Mouse (Mus musculus) Patski (cell line): ENCODE results near the gene Lrrtm3. TPM values are rescaled to one million over a fixed set of nuclear protein-coding genes. Genes with fewer than 3 reads are reported as not detected.
A peak's percentile ranks its signal among the peaks of the same experiment; 100 is the strongest.

ENCODE experiments used
- ATAC-seq: fragments of 100-300 bp; one replicate; pipeline ENCODE4 v1.8.0; 2021
- CTCF ChIA-PET: fragments of 350-600 bp; sonication (Branson Sonifier 250); formaldehyde crosslinking; loops from one replicate; lab custom pipeline; 2022; ENCODE audit warnings: inconsistent platforms; lab: Charles Lee
- POLR2A ChIA-PET: fragments of 350-600 bp; sonication (Branson Sonifier 250); formaldehyde crosslinking; loops from one replicate; lab custom pipeline; 2022; ENCODE audit warnings: antibody characterized with exemption, inconsistent platforms; lab: Charles Lee
- DNase-seq: peaks from one replicate; pipeline ENCODE4 v3.0.0-alpha.2; 2011; ENCODE audit warnings: low read depth, low spot score
- H3K27me3 ChIP-seq: fragments of 371-371 bp; one replicate; pipeline ENCODE4 v1.5.1; 2021
- CTCF ChIP-seq: fragments of 100-300 bp; IDR thresholded peaks from one replicate; pipeline ENCODE4 v1.5.1; 2021
- in situ Hi-C: fragments of 300-500 bp; cut with MboI; formaldehyde crosslinking; loops from 3 replicates; pipeline ENCODE4 v1.11.1; 2018; ENCODE audit warnings: low pct_unique_long_range_greater_than_20kb, mixed read lengths
- polyA plus RNA-seq: library from polyadenylated mRNA; unstranded; gene quantifications from one replicate; pipeline ENCODE4 v1.2.3, GENCODE M21; 2021

Gene Lrrtm3
- polyA plus RNA-seq, 1 experiment from 2014 or later, result 0.13 TPM

- in situ Hi-C loops, result loop anchor here (5.0 to 25.0 kb wide), 2 partner anchors 505 to 1675 kb away; no protein-coding TSS in a partner anchor
- DNase-seq (no peak), ATAC-seq (no peak)
- CTCF ChIA-PET, result interaction anchor here (1.0 kb wide), 1 partner anchor 11 kb away, joined by 3 read pairs; no protein-coding TSS in a partner anchor
- TF ChIP-seq CTCF, result no peak
- no peaks in the 10 kb centered on the region for H3K27me3 ChIP-seq
- POLR2A ChIA-PET, result no interaction called here
These were observed 2.6 kb downstream of the Lrrtm3 start for GRCm38 (mm10) chr10:64087521-64087920.

GRCm38 (mm10) chr10:64086567-64087391 lies 3.3 kb downstream of the Lrrtm3 start:
- in situ Hi-C loops, result loop anchor here (5.0 to 25.0 kb wide), 2 partner anchors 504 to 1676 kb away; no protein-coding TSS in a partner anchor
- CTCF ChIA-PET, result no interaction called here
- TF ChIP-seq CTCF, result no peak
- ATAC-seq (no peak), DNase-seq (no peak)
- H3K27me3 ChIP-seq, result no peaks in the 10 kb centered on the region
- POLR2A ChIA-PET, result no interaction called here

GRCm38 (mm10) chr10:64086183-64086566 lies 3.9 kb downstream of the Lrrtm3 start:
- TF ChIP-seq CTCF, result no peak
- in situ Hi-C loops, result loop anchor here (5.0 to 25.0 kb wide), 2 partner anchors 504 to 1676 kb away; no protein-coding TSS in a partner anchor
- DNase-seq, result no peak
- ChIA-PET CTCF (interaction anchor here (1.5 kb wide), 1 partner anchor 12 kb away, joined by 3 read pairs; no protein-coding TSS in a partner anchor), POLR2A (no interaction called here)
- H3K27me3 ChIP-seq, result no peaks in the 10 kb centered on the region
- ATAC-seq, result no peak

- in situ Hi-C loops, result loop anchor here (25.0 kb wide), 1 partner anchor 1678 kb away; no protein-coding TSS in a partner anchor
- H3K27me3 ChIP-seq, result no peaks in the 10 kb centered on the region
- no peak for ATAC-seq
- CTCF ChIA-PET, result no interaction called here
- POLR2A ChIA-PET, result no interaction called here
- TF ChIP-seq CTCF, result peak; percentile 78
- no peak for DNase-seq
These were observed 5.6 kb downstream of the Lrrtm3 start for GRCm38 (mm10) chr10:64084465-64084864.

- POLR2A ChIA-PET, result no interaction called here
- no peak for TF ChIP-seq CTCF
- no peaks in the 10 kb centered on the region for H3K27me3 ChIP-seq
- ATAC-seq (no peak), DNase-seq (no peak)
- in situ Hi-C loops, result loop anchor here (25.0 kb wide), 1 partner anchor 1678 kb away; no protein-coding TSS in a partner anchor
- CTCF ChIA-PET, result no interaction called here
These were observed 6.3 kb downstream of the Lrrtm3 start for GRCm38 (mm10) chr10:64083813-64084212.

GRCm38 (mm10) chr10:64082345-64082744 lies 7.7 kb downstream of the Lrrtm3 start:
- ChIA-PET POLR2A (no interaction called here), CTCF (no interaction called here)
- no peak for TF ChIP-seq CTCF
- ATAC-seq (no peak), DNase-seq (no peak)
- in situ Hi-C loops, result loop anchor here (25.0 kb wide), 1 partner anchor 1680 kb away; no protein-coding TSS in a partner anchor
- H3K27me3 ChIP-seq, result no peaks in the 10 kb centered on the region

GRCm38 (mm10) chr10:64076410-64077052 lies 13.5 kb downstream of the Lrrtm3 start:
- peak; percentile 38 for DNase-seq
- no peaks in the 10 kb centered on the region for H3K27me3 ChIP-seq
- POLR2A ChIA-PET, result no interaction called here
- CTCF ChIA-PET, result interaction anchor here (1.1 kb wide), 1 partner anchor 11 kb away, joined by 3 read pairs; no protein-coding TSS in a partner anchor
- peak; percentile 95 for ATAC-seq
- no peak for TF ChIP-seq CTCF
- in situ Hi-C loops, result loop anchor here (25.0 kb wide), 1 partner anchor 1686 kb away; no protein-coding TSS in a partner anchor

GRCm38 (mm10) chr10:64075944-64076343 lies 14.1 kb downstream of the Lrrtm3 start:
- ATAC-seq (peak; percentile 90), DNase-seq (peak; percentile 31)
- no peak for TF ChIP-seq CTCF
- CTCF ChIA-PET, result interaction anchor here (1.1 kb wide), 1 partner anchor 10 kb away, joined by 3 read pairs; no protein-coding TSS in a partner anchor
- POLR2A ChIA-PET, result no interaction called here
- in situ Hi-C loops, result loop anchor here (25.0 kb wide), 1 partner anchor 1686 kb away; no protein-coding TSS in a partner anchor
- H3K27me3 ChIP-seq, result no peaks in the 10 kb centered on the region

- POLR2A ChIA-PET, result no interaction called here
- no peak for ATAC-seq
- DNase-seq, result no peak
- TF ChIP-seq CTCF, result no peak
- CTCF ChIA-PET, result no interaction called here
- H3K27me3 ChIP-seq, result no peaks in the 10 kb centered on the region
- in situ Hi-C loops, result no loop called here
These were observed 26.4 kb downstream of the Lrrtm3 start for GRCm38 (mm10) chr10:64063704-64064103.

- no peak for TF ChIP-seq CTCF
- CTCF ChIA-PET, result no interaction called here
- in situ Hi-C loops, result no loop called here
- ATAC-seq, result no peak
- POLR2A ChIA-PET, result no interaction called here
- no peaks in the 10 kb centered on the region for H3K27me3 ChIP-seq
- DNase-seq, result no peak
These were observed 40.1 kb downstream of the Lrrtm3 start for GRCm38 (mm10) chr10:64049946-64050345.
